Mouse (Mus musculus) bone marrow, adult 2 months (tissue): ENCODE data around the gene Fbxo39. TPM values are rescaled to one million over a fixed set of nuclear protein-coding genes. Genes with fewer than 3 reads are reported as not detected.

Experiments
- H3K27ac ChIP-seq: fragments of 200-500 bp; 2 replicates; pipeline ENCODE4 v1.5.1; 2012; ENCODE audit warnings: low read depth, mild to moderate bottlenecking, control low read depth, inconsistent platforms, low read length; ENCODE audit not compliant: control insufficient read depth, poor library complexity, insufficient read depth
- H3K4me1 ChIP-seq: fragments of 200-500 bp; 2 replicates; pipeline ENCODE4 v1.6.1; 2011; ENCODE audit warnings: low read length; ENCODE audit not compliant: control insufficient read depth, insufficient read depth
- H3K4me3 ChIP-seq: fragments of 200-500 bp; replicated peaks from 2 replicates; pipeline ENCODE3; 2011; ENCODE audit warnings: mild to moderate bottlenecking, low read depth, low read length, control low read depth; ENCODE audit not compliant: control insufficient read depth
- CTCF ChIP-seq: fragments of 200-500 bp; IDR thresholded peaks from 2 replicates; pipeline ENCODE4 v1.5.1; 2011; ENCODE audit warnings: low read length, control low read depth; ENCODE audit not compliant: control insufficient read depth, insufficient read depth
- POLR2A ChIP-seq: fragments of 200-500 bp; IDR thresholded peaks from 2 replicates; pipeline ENCODE4 v1.6.1; 2011; ENCODE audit warnings: low read depth, mild to moderate bottlenecking, control low read depth, low read length, borderline replicate concordance; ENCODE audit not compliant: control insufficient read depth
- WGBS: fragments of 180-500 bp; shearing (Covaris S2); methylation state at CpG from one replicate; pipeline ENCODE4 v1.1.7; 2018; 5-methylcytosine and 5-hydroxymethylcytosine counted together
- polyA plus RNA-seq: library from polyadenylated mRNA; stranded (reverse); fragments of >200 nt; gene quantifications from 2 replicates; pipeline ENCODE4 v1.2.4, GENCODE M21; 2011; ENCODE audit warnings: low replicate concordance; ENCODE audit not compliant: missing spikeins, insufficient read depth, insufficient read length

Fbxo39 gene
- polyA plus RNA-seq, 1 experiment = not detected

GRCm38 (mm10) chr11:72349016-72349415 lies 34.8 kb downstream of the Fbxo39 start:
- 41% methylated on average over 8 of the region's 8 CpGs for WGBS
- TF ChIP-seq CTCF (no peak), POLR2A (no peak)
- Histone ChIP-seq H3K4me3 (no peak overlapping the region), H3K27ac (no peak overlapping the region), H3K4me1 (no peaks in the 10 kb centered on the region)

- Histone ChIP-seq H3K27ac (no peak overlapping the region), H3K4me1 (no peaks in the 10 kb centered on the region), H3K4me3 (no peak overlapping the region)
- TF ChIP-seq CTCF (no peak), POLR2A (no peak)
- 53% methylated on average over 4 of the region's 4 CpGs for WGBS
Measured at GRCm38 (mm10) chr11:72349652-72350051, 35.4 kb downstream of the Fbxo39 start.

GRCm38 (mm10) chr11:72352272-72352671 lies 38.0 kb downstream of the Fbxo39 start:
- Histone ChIP-seq H3K4me1 (no peaks in the 10 kb centered on the region), H3K4me3 (no peak overlapping the region), H3K27ac (no peak overlapping the region)
- TF ChIP-seq CTCF (no peak), POLR2A (no peak)
- WGBS = 6% methylated on average over 1 of the region's 1 CpGs

- WGBS = 75% methylated on average over 3 of the region's 3 CpGs
Measured at GRCm38 (mm10) chr11:72353186-72353585, 38.9 kb downstream of the Fbxo39 start.

DNA sequence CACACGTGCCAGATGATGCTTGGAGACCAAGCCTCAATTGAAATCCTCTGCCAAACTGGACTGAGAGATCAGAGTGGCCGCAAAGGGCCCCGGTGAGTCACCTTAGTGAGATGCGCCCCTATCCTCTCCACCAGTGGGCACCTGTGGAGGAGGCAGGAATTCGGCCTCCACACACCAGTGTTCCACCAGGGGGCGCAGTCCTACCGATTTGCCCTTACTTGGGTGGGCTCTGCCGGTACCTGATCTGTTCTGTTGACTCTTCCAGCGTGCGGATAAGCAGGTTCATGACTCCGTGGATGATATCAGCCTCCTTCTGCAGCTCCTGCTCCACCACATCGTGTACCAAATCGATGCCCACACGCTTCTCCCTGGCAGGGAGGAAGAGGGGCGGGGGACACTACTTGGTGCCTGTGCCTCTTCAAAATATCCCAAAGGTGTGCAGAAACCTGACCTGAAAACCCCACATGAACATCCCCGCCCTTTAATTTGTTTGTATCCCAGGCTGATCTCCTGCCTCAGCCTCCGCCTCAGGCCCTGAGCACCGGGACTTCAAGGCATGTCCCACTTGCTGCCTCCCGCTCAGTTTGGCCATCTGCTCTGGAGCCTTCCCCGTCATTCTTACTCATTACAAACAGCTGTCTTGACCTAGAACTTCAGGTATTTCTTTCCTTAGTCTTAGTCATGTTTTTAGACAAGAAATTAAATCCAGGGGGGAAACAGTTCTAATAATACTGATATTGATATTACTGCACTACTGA lies 40.9 kb downstream of the Fbxo39 start:
- Histone ChIP-seq H3K27ac (no peak overlapping the region), H3K4me1 (no peaks in the 10 kb centered on the region), H3K4me3 (no peak overlapping the region)
- TF ChIP-seq CTCF = peak; percentile 89
- TF ChIP-seq POLR2A = no peak
- 28% methylated on average over 20 of the region's 20 CpGs for WGBS

More at GRCm38 (mm10) chr11:72353186-72353585, 38.9 kb downstream of the Fbxo39 start:
- no peak overlapping the region for H3K27ac ChIP-seq
- no peak overlapping the region for H3K4me3 ChIP-seq
- no peaks in the 10 kb centered on the region for H3K4me1 ChIP-seq
- TF ChIP-seq POLR2A (no peak), CTCF (no peak)

GRCm38 (mm10) chr11:72361385-72362346 lies 47.4 kb downstream of the Fbxo39 start:
- H3K4me3 ChIP-seq = no peak overlapping the region
- no peak overlapping the region for H3K27ac ChIP-seq
- peaks cover 2% of the 10 kb centered on the region; the same call in 1 of the 2 replicates for H3K4me1 ChIP-seq
- TF ChIP-seq CTCF (no peak), POLR2A (no peak)
- 18% methylated on average over 42 of the region's 42 CpGs for WGBS

DNA sequence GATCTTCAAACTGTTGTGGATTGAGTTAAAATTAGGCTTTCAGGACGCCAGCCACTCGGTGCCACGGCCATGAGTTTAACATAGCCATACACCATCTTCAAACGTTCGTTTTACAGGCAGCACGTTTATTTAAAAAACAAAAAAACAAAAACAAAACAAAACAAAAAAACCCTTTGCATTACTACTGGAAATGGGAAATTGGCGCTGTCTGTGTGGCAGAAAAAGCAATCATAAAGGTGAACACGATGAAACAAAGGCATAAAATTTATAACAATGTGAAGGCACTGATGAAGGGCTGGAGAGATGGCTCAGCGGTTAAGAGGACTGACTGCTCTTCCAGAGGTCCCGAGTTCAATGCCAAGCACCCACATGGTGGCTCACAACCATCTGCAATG lies 48.1 kb downstream of the Fbxo39 start, which contains the start of gene Tekt1:
TSS of gene Tekt1 (minus strand) at position 96 of the 395 bp plus-strand sequence.
- Histone ChIP-seq H3K4me3 (no peak within 1 kb of the TSS), H3K4me1 (peaks cover 2% of the 10 kb centered on the region; the same call in 1 of the 2 replicates), H3K27ac (no peak within 1 kb of the TSS)
- 21% methylated on average over 10 of the region's 10 CpGs for WGBS
- TF ChIP-seq CTCF = no peak
- no peak for TF ChIP-seq POLR2A
